Mouse (Mus musculus): ENCODE results near the gene Doc2b.

Doc2b gene

DNA sequence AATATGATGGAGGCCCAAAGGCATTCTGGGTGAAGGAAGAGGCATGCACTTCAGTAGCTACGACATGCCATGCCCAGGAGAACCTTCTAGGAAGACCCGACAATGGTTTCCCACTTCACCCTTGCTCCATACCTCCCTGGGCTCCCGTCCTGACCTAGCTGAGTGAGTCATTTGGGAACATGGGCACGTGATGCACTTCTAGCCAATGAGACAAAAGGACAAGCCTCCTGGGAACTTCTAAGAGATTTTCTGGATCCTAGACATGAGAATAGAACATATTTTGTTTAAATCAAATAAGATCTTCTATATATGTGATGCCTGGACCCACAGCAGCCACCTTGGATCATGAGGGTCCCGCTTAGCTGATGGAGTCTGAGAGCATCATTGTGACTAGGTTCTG is 3.3 kb downstream of the Doc2b start:
- no peak for DNase-seq (ENCODE audit: low spot score in 2 of 2)

DNA sequence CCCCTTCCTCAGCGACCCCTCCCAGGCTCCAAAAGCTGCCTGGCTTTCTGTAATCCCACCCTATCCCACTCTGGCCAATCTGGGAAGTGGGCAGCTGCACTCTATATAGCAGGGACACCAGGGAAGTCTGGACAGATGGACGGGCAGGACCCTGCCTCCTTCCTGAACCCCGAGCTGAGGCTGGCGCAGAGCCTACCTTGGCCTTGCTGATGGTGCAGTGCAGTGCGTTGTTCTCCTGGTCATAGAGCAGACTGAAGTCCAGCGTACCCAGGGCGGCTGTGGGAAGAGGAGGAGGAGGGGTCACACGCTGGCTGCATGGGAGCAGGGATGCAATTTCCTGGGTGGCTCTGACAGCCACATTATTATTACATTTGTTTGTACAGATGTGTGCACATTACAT is 10.0 kb downstream of the Doc2b start:
- DNase-seq (ENCODE audit: low spot score in 2 of 2), result no peak

DNA sequence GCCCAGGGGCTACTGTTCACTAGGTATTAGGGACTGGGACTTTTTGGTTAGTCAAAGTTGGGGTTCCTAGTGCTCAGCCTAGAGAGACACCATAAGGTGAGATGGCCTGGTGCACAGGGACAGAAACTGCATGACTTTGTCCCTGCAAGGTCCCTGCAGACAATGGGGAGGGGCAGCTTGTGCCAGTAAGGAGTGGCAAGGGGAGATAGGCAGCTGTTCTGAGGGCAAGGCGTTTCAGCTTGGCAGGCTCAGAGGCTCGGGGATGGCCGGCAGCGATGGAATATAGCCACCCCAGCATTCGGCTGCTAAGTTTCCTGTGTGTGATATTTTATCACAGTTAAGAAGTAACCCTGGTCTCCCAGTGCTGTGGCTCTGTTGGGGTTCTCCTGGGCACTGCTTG is 12.1 kb downstream of the Doc2b start:
- DNase-seq (ENCODE audit: low spot score in 2 of 2), result no peak

DNA sequence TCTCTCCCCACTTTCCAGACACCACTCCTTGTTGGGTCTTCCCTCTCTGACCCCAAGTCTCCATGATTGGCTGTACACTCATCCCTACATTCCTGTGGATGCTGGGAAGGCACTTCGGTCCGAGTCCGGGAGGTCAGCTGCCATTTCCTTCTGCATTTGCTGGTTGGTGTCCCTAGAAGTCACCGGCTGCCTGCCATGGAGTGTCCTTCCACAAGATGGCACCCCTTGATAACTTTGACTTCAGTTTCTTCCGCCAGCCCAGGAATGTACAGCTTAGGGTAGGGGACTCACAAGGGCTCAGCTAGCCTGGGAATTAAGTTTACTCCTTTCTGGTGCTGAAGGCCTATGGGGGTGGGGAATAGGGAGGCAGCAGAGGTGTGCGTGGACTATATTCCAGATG is 13.9 kb downstream of the Doc2b start:
- peak; percentile 48 to 62 for DNase-seq (ENCODE audit: low spot score in 2 of 2)

DNA sequence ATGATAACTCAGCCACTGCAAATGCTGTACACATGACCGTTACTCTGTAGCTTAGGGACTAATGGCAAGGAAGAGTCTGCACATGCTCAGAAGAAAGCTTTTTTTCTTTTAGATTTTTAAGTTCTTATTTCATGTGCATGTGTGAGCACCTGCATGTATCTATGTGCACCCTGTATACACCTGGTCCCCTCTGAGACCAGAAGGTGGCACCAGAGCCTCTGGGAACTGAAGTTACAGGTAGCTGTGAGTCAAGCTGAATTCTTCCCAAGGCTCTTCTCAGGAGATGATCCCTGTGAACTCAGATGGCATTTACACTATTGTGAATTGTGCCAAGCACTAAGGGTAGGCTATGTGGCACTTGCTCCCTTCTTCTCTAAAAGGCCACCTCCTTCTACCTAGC is 19.9 kb downstream of the Doc2b start:
- DNase-seq (ENCODE audit: low spot score in 2 of 2), result no peak

DNA sequence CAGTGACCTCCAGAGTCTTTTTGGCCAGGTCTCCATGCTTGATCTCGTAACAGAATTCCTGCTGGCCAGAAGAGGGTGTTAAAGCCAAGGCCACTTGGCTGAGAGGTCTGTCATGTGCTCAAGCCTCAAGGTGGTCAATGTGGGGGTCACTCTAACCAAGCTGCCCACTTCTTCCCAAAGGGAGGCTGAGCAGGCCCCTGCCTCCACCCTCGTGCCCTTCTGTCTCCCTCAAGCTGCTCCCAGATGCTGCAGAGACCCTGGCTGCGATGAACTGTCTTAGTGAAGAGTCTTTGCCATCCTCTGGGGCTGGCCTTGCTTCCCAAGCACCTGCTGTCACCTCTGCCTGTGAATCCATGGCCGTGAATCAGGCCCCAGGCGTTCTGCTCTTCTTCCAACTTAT is 23.3 kb downstream of the Doc2b start:
- DNase-seq (ENCODE audit: low spot score in 2 of 2), result no peak

DNA sequence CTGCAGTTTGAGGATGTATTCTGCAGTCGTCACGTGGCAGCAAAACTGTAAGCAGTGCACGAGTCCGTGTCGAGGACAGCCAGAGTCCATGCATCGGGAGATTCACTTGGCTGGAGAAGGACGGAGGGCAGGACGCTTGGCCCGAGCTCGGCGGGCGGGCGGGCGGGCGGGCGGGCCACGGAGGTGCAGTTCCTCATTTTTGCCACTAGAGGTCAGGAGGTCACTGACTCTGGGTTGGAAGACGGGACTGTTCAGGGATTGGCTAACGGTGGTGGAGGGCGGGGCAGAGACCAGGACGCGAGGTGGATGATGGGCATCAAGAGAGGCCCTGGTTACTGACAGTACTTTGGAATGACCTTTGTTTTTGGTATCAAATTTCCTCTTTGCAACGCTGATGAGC is 26.6 kb downstream of the Doc2b start:
- DNase-seq (ENCODE audit: low spot score in 2 of 2), result peak; percentile 57

DNA sequence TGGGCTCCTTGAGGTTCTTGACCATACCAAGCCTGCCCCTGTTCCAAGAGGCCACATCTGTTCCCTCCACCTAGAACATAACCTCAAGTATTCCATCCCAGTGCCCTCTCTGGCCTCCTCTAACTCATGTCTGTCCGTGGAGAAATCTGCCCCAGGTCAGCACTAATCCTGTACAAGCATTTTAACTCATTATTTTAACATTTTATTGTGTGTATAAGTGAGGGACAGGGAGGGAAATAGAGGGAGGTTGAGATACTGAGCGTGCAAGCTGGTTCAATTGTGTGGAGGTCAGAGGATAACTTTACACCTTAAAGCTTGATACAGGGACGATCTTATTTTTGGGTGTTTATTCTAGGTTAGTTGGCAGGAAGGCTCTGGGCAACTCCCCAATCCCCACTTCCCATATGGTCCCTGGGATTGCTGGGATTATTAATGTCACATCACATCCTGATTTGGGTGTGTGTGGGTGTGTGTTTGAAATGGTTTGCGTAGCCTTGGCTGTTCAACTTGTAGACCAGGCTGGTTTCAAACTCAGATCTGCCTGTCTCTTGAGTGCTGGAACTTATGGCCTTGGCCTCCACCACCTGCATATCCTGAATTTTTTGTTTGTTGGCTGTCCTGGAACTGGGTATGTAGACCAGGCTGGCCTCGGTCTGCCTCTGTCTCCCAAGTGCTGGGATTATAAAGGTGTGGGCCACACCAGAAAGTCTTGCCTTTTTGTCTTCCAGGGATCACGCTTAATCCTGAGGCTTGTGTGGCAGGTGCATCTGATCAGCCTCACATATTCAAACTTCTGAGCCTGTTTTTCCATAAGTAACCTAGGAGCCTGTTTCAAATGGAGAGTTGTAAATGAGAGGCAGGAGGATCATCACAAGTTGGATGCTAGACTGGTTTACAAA is 27.5 kb downstream of the Doc2b start:
- DNase-seq (ENCODE audit: low spot score in 2 of 2), result no peak

DNA sequence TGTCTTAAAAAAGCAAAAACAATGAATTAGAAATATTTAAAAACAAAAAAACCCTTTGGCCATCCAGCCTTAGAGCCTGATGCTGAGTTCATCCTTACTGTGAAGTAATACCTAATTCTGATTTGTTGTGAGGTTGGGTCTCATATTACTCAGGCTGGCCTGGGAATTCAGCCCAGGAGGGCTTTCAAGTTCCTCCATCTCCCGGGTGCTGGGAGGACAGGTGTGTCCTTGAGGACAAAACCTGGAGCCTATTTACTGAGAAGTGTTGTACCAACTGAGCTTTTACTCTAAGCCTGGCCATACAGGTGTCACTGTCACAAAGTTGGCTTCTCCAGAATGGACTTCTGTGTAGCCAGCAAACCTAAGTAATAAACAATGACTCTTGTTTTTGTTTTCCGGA is 28.8 kb downstream of the Doc2b start:
- no peak for DNase-seq (ENCODE audit: low spot score in 2 of 2)

DNA sequence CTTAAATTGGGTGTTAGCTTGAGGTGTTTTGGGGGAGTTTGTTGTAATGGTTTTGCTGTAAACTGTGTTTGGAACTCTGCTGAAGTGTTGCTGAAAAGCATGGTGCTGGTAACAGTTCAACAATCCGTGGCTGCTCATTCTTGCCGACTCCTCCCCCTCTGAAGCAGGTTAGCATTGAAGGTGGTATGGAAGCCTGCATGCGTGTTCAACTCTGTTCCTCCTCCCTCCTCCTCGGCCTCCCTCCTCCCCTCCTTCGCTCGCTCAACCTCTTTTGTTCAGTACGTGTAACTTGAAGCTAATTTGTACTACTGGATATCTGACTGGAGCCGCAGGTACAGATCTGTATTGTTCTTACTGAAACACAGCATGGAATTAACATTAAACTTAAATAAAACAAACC is 30.7 kb downstream of the Doc2b start:
- no peak for DNase-seq (ENCODE audit: low spot score in 2 of 2)

DNA sequence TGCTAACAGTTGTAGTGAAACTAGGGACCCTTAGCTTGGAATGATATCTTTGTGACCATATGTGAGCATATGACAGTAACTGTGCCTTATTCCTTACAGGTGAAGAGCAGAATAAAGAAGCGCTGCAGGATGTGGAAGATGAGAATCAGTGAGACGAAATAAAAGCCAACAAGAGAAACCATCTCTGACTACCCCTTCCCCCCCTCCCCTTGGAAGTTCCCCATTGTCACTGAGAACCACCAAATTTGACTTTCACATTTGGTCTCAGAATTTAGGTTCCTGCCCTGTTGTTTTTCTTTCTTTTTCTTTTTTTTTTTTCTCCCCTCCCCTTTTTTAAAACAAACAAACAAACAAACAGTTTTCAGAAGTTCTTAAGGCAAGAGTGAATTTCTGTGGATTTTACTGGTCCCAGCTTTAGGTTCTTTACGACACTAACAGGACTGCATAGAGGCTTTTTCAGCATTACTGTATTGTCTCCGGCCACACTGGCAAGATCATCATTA is 31.3 kb downstream of the Doc2b start:
- no peak for DNase-seq (ENCODE audit: low spot score in 2 of 2)

DNA sequence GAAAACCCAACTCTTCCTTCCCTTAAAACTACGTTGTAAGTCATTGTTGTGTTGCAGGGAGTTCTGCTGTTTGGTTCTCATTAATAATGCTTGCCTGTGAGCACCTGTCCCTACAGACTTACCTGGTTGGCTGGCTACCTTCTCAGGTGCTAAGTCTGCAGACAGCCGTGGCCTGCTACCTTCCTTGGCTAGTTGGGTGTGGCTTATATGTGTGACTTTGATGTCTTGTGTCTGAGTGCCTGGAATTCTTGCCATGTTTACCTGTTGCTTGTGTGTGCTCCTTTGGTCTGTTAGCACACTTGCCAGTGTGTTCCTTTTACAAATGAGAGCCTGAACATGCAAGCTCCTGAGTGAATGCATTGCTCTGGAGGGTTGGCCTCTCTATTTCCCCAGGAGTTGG is 33.1 kb downstream of the Doc2b start:
- DNase-seq (ENCODE audit: low spot score in 2 of 2), result no peak

DNA sequence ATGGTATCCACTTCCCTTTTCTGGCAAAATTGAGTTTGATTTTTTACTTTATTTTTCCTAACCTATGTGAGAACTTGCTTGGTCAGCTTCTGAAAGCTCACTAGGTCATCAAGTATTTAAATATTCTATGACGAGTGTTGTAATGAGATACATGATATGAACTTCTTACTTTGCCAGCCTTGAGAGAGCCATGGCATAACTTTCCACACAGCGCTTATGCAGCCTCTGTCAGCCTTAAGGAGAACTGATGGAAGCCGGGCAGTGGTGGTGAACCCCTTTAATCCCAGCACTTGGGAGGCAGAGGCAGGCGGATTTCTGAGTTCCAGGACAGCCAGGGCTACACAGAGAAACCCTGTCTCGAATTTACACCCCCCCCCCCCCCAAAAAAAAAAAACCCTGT is 35.1 kb downstream of the Doc2b start:
- no peak for DNase-seq (ENCODE audit: low spot score in 2 of 2)

DNA sequence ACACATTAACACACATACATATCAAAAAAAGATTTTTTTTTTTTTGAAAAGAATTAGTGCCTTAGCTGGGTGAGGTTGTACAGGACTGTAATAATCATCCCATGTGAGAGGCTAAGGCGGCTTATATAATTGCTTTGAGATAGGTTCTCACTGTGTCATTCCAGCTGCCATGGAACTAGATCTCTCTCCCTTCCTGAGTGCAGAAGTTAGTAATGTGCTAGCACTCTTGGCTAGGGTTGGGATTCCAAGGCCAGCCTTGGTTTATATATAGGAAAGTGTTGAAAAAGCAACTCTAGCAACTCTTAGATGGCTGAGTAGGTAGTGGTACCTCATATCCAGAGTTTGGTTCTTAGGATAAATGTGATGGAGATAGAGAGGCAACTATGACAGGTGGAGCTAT is 37.3 kb downstream of the Doc2b start:
- no peak for DNase-seq (ENCODE audit: low spot score in 2 of 2)

DNA sequence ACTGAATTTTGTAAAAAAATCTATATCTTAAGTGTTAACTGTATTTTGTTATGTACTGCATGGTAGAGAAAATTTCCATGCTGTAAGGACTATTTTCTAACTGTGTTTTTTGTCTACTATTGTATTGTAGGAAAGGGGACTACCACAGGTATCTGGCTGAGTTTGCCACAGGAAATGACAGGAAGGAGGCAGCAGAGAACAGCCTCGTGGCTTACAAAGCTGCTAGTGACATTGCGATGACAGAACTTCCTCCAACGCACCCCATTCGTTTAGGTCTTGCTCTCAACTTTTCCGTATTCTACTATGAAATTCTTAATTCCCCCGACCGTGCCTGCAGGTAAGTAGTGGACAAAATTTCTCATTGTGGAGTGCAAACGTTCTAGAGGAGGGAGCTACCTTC is 39.2 kb downstream of the Doc2b start:
- DNase-seq (ENCODE audit: low spot score in 2 of 2), result no peak

DNA sequence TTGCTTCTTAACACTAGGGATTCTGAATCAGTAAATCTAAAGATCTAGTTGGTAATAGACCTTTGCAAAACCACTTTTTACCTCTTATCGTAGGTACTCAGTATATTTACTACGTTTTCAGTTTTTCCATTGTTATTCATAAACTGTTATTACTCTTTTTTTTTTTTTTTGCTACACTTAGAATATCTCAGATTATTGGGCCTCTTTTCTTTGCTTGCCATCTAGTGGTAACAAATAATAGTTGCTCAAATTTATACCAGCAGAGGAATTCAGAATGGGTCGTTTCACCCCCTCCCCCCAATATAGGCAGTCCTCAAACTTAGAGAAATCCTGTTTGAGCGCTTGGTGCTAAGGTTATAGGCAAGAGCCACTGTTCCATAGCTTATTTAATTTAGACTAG is 44.8 kb downstream of the Doc2b start:
- DNase-seq (ENCODE audit: low spot score in 2 of 2), result no peak

DNA sequence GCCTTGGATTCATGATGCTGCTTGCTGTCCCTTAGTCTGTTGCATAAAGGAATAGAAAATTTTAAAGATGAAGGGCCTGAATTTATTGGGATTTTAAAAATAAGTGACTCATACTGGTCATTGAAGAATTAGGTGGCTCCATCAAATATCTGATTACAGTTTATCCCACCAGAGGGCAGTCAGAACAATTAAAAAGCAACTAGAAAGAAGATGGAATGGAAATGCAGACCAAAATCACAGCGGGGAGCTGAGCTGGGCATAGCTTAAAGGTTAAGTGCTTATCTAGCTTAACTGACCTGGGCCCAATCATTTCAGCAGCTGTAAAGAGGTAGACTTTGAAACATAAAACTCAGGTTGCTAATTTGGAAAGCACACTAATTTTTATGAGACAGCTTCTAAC is 45.3 kb downstream of the Doc2b start:
- no peak for DNase-seq (ENCODE audit: low spot score in 2 of 2)

DNA sequence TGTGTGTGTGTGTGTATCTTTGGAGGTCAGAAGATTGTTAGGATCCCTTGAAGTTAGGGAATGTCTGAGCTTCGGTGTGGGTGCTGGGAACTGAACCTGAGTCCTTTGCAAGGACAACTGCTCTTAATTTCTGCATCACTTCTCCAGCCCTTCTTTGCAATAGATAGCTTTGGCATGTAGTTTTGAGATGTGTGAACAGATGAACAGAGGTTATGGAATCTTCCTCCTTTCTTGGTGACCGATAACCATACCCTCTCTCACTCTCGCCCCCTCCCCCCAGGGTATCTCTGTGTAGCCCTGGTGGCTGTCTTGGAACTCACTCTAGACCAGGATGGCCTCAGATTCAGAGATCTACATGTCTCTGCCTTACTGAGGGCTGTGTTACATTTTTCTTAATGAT is 51.1 kb downstream of the Doc2b start:
- DNase-seq (ENCODE audit: low spot score in 2 of 2), result no peak

DNA sequence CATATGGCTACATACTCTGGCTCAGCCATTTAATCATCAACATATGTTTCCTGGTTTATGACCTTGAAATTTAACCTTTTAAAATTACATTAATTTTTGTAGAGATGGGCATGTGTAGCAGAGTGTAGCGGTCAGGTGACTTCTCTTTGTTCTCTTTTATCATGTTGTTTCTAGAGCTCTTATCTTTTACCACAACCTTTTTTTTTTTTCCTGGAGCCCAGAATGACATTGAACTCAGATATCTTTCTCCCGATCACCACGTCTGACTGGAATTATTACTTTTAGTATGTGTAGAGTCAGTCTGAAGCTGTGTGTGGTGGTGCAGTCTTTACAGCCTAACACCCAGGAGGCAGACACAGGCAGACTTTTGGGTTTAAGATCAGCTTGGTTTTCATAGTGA is 54.2 kb downstream of the Doc2b start:
- no peak for DNase-seq (ENCODE audit: low spot score in 2 of 2)

DNA sequence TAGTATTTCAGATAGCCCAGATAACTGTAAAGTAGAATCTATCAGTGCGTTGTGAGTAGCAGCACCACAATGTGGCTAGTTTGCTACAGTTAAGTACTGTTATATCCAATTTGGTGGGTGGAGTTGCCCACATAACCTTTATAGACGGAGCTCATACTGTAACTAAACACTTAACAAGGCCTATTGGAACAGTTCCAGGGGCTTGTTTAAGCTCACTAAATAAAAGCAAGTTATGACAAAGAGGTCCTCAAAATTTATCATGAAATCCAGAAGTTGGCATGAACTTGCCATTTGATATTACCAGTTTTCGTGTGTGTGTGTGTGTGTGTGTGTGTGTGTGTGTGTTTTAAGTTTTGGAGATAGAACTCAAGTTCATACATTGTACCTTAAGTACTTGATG is 55.6 kb downstream of the Doc2b start:
- no peak for DNase-seq (ENCODE audit: low spot score in 2 of 2)

DNA sequence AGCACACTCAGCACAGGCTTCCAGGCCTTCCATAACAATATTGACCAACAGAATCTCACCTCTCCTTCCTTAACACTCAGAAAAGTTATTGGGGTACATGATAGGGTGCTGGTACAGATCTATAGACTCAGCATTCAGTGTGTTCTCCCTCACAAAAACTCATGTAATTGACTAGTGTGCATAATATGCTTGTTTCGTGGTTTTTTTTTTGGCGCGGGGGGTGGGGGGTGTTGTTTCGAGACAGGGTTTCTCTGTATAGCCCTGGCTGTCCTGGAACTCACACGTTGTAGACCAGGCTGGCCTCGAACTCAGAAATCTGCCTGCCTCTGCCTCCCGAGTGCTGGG is 57.4 kb downstream of the Doc2b start:
- DNase-seq (ENCODE audit: low spot score in 2 of 2), result no peak

DNA sequence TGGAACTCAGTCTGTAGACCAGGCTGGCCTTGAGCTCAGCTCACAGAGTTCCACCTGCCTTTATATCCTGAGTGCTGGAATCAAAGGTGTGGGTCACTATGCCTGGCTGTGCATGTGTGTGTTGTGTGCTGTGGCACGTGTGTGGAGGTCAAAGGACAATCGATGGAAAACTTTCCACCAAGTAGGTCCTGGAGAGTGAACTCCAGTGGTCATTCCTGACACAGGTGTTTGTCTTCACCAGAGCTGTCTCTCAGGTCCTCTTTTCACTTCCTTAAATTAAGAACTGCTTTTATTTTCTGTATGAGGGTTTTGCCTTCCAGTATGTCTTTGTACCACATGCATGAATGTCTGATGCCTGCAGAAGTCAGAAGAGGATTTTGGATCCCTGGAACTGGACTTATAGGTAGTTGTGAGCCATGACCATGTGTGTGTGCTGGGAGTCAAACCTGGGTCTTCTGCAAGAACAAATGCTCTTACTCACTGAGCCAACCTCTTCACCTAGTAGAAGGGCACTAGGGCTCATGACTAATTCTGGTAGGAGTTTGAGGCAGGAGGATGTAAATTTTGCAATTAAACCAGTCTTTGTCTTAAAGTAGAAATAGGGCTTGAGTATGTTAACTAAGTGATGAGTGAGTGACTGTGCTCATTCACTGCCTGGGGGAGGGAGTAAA is 57.9 kb downstream of the Doc2b start:
- DNase-seq (ENCODE audit: low spot score in 2 of 2), result no peak

DNA sequence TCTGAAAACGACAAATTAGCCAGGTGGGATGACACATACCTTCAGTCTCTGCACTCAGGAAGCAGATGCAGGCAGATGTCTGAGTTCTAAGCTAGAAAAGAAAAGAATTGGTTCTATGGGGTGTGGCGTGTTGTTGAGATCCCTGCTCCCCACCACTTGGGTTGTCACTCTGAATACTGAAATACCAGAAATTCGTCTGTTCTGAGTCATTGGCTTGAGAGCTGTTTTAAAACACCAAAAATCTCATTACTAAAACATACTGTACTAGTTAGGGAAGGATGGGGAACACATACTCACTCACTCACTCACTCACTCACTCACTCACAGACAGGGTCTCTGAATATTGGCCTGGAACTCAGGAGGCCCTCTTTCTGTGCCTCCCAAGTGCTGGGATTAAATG is 58.9 kb downstream of the Doc2b start:
- no peak for DNase-seq (ENCODE audit: low spot score in 2 of 2)

All from frontal cortex, postnatal 25 days (tissue).